Mouse (Mus musculus) G1E (cell line): ENCODE data around the gene Ap1s1.

Source experiments
- CTCF ChIP-seq: IDR thresholded peaks from 2 replicates; pipeline ENCODE4 v1.5.1; 2012; ENCODE audit warnings: low read depth, low read length, inconsistent platforms, mixed read lengths
- TAL1 ChIP-seq: conservative IDR thresholded peaks from 2 replicates; pipeline ENCODE4 v1.6.1; 2012; ENCODE audit warnings: low read depth, low read length, inconsistent platforms, mixed read lengths

DNA sequence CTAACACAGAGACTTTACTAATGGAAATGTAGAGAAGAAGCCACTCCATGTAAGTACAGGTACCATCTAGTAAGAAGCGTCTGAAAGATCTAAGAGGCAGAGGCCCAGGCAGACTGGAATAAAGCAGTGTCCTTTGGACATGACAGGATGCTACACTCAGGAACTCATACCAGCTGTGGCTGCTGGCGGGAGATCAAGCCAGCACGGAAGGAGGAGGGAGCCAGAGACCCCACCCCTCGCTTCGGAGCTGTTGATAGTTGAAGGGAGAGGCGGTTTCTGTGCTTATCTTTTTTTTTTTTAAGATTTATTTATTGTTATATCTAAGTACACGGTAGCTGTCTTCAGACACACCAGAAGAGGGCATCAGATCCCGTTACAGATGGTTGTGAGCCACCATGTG lies 38.7 kb downstream of the Ap1s1 start:
- TF ChIP-seq CTCF (no peak), TAL1 (no peak)
